Mouse (Mus musculus) embryonic fibroblast, embryonic 13.5 days (primary cell): ENCODE data around the gene Flvcr2. TPM values are rescaled to one million over a fixed set of nuclear protein-coding genes. Genes with fewer than 3 reads are reported as not detected.

Experiments
- H3K27ac ChIP-seq: 2 replicates; pipeline ENCODE4 v1.5.1; 2012; ENCODE audit warnings: low read length, control low read depth, inconsistent platforms; ENCODE audit not compliant: insufficient read depth
- H3K4me1 ChIP-seq: 2 replicates; pipeline ENCODE4 v1.6.1; 2011; ENCODE audit warnings: low read length; ENCODE audit not compliant: control insufficient read depth, insufficient read depth
- H3K4me3 ChIP-seq: 2 replicates; pipeline ENCODE4 v1.5.1; 2011; ENCODE audit warnings: mild to moderate bottlenecking, control low read depth, low read length; ENCODE audit not compliant: insufficient read depth
- CTCF ChIP-seq: IDR thresholded peaks from 2 replicates; pipeline ENCODE4 v1.5.1; 2011; ENCODE audit warnings: mild to moderate bottlenecking, control low read depth, low read length, moderate library complexity, borderline replicate concordance; ENCODE audit not compliant: insufficient read depth
- POLR2A ChIP-seq: IDR thresholded peaks from 2 replicates; pipeline ENCODE4 v1.6.1; 2011; ENCODE audit warnings: low read depth, mild to moderate bottlenecking, control low read depth, low read length, moderate library complexity
- polyA plus RNA-seq: library from polyadenylated mRNA; stranded (reverse); fragments of >200 nt; gene quantifications from 2 replicates; pipeline ENCODE4 v1.2.4, GENCODE M21; 2011; ENCODE audit warnings: low read depth; ENCODE audit not compliant: missing spikeins, insufficient read length

Gene Flvcr2
- polyA plus RNA-seq, 1 experiment = 2.1 TPM

GRCm38 (mm10) chr12:85706906-85707305, 39.4 kb upstream of the Flvcr2 start:
- peaks cover 3% of the 10 kb centered on the region; the same call in 1 of the 2 replicates for H3K4me1 ChIP-seq
- H3K27ac ChIP-seq = no peak overlapping the region
- H3K4me3 ChIP-seq = no peak overlapping the region
- TF ChIP-seq CTCF = no peak
- TF ChIP-seq POLR2A = no peak

GRCm38 (mm10) chr12:85707391-85707790, 38.9 kb upstream of the Flvcr2 start:
- no peak for TF ChIP-seq POLR2A
- TF ChIP-seq CTCF = no peak
- no peak overlapping the region for H3K27ac ChIP-seq
- H3K4me1 ChIP-seq = peaks cover 3% of the 10 kb centered on the region; the same call in 1 of the 2 replicates
- no peak overlapping the region for H3K4me3 ChIP-seq

- no peak for TF ChIP-seq POLR2A
- TF ChIP-seq CTCF = no peak
- H3K4me1 ChIP-seq = peaks cover 3% of the 10 kb centered on the region; the same call in 1 of the 2 replicates
- no peak overlapping the region for H3K4me3 ChIP-seq
- no peak overlapping the region for H3K27ac ChIP-seq
These were observed 37.8 kb upstream of the Flvcr2 start for GRCm38 (mm10) chr12:85708556-85708955.

DNA sequence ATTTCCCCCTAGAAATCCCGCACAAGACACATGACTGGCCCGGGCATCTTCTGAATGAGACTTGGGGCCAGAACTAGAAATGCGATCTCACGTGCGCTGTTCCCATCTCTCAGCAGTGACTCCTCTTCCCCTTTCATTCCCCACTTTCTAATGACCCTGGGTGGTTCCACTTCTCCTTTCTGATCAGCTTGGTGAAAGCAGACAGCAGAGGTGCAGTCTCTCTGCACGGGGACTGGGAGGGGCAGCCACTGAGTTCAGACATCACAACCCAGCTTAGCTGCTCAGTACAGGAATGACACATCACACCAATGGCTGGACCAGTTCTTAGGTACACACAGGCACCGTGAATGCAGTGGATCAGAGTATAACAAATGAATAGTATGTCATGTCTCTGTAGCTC, 35.6 kb upstream of the Flvcr2 start:
- Histone ChIP-seq H3K4me3 (no peak overlapping the region), H3K27ac (no peak overlapping the region), H3K4me1 (no peaks in the 10 kb centered on the region)
- TF ChIP-seq CTCF = no peak
- TF ChIP-seq POLR2A = no peak

DNA sequence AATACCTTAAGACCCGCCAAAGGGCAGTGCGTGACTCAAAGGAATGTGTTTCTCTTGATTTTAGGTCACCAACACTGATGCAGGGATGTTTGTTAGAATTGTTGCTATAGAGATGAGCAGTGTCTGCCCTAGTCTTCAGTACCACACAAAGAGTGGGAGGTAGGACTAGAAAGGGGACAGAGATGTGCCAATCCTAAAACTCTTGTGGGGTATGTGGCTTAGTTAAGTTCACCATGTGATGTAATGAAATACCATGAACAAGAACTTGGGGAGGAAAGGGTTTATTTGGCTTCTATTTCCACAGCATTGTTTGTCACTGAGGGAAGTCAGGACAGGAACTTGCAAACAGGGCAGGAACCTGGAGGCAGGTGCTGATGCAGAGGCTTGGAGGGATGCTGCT, 33.8 kb upstream of the Flvcr2 start:
- Histone ChIP-seq H3K4me3 (no peak overlapping the region), H3K4me1 (no peaks in the 10 kb centered on the region), H3K27ac (no peak overlapping the region)
- no peak for TF ChIP-seq CTCF

DNA sequence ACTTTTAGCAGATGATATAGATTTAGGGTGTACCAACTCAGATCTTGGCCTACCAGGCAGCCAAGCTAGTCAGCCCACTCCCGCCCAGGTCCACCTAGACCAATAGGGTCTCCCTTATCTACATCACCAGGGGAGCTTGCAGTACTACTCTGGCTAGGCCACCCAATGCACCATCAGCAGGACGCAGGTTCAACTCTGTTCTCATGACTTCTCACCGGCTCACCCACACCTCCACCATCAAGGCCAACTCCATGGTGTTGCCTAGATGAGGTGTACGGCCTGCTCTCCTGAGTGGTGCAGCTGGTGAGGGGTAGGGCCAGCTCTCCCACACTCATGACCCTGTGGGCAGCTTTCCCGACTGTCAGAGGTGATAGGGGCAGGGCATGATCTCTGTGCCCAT, 32.2 kb upstream of the Flvcr2 start:
- Histone ChIP-seq H3K4me3 (no peak overlapping the region), H3K27ac (no peak overlapping the region), H3K4me1 (no peaks in the 10 kb centered on the region)
- no peak for TF ChIP-seq CTCF
- TF ChIP-seq POLR2A = no peak

GRCm38 (mm10) chr12:85725306-85725705, 21.0 kb upstream of the Flvcr2 start:
- H3K4me1 ChIP-seq = no peaks in the 10 kb centered on the region
- H3K4me3 ChIP-seq = no peak overlapping the region
- TF ChIP-seq CTCF (no peak), POLR2A (no peak)
- no peak overlapping the region for H3K27ac ChIP-seq

- Histone ChIP-seq H3K4me3 (no peak overlapping the region), H3K4me1 (no peaks in the 10 kb centered on the region), H3K27ac (no peak overlapping the region)
- TF ChIP-seq POLR2A (no peak), CTCF (no peak)
These were observed 19.5 kb upstream of the Flvcr2 start for GRCm38 (mm10) chr12:85726729-85727397.

GRCm38 (mm10) chr12:85728181-85728580, 18.2 kb upstream of the Flvcr2 start:
- Histone ChIP-seq H3K4me1 (no peaks in the 10 kb centered on the region), H3K27ac (no peak overlapping the region), H3K4me3 (no peak overlapping the region)
- TF ChIP-seq POLR2A (no peak), CTCF (no peak)

DNA sequence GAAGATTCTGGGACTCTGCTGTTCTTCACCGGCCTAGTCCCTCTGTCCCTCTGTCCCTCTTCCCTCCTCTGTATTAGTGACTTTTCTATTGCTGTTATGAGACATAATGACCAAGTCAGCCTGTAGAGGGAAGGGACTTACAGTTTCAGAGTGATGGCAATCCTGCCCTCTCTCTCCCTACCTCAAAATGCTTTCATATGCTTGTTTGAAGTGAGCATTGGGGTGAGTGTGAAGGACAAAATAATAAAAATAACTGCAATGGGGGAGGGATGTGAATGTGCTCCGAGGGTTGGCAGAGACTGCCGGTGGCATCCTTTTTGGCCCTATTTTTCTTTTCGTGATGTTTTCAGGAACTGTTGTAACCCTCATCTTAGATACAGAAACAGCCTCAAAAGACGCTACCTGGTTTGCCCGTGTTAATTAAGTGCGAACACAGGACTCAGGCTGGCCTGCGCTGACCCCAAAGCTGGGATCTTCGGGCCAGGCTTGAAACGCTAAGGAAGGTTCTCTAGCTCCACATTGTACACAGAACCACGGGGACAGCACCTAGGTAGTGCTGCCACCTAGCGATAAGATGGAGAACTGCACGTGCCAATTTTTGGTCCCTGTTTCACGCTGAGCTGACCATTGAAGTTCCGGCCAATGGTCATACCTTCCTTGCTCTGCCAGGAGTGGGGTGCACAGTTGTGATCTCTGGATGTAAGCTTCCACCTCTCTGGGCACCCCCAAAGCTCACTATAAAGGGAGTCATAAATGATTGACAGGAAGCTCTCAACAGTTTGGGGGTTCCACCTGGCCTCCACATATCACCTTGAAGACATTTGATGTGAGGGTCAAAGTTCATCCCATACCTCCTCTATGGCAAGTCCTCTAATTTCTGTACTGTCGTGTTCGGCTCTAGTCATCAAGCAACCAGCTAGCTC, 17.1 kb upstream of the Flvcr2 start:
- H3K27ac ChIP-seq = no peak overlapping the region
- TF ChIP-seq CTCF = peak; percentile 92; the same call in 1 of the 2 replicates
- no peak for TF ChIP-seq POLR2A
- no peaks in the 10 kb centered on the region for H3K4me1 ChIP-seq
- no peak overlapping the region for H3K4me3 ChIP-seq
